ENCODE assay signal across 8 mouse cellular contexts in genomic region chr10:127576381-127576961, GRCm38 (mm10). TPM values are rescaled to one million over a fixed set of nuclear protein-coding genes. Genes with fewer than 3 reads are reported as not detected.
DNase-seq lines count a peak whose midpoint lies in the region; ATAC-seq and TF ChIP-seq lines count a peak whose summit lies in the region.
"Had no signal": no experiment of that assay in that cellular context is flagged by ENCODE, and none has a peak within 500 bp of the region (broad histone marks: within the 10 kb centered on the region; RNA-seq: fewer than 3 reads in every experiment).

No protein-coding gene starts in this region.

- H3K27ac ChIP-seq in CH12.LX (ENCODE audit: insufficient read depth, low read depth) = no peak overlapping the region
- H3K27ac ChIP-seq in kidney, adult 2 months (ENCODE audit: insufficient read depth, low read depth, low read length) = no peak overlapping the region
- no peak overlapping the region for H3K27ac ChIP-seq in small intestine, adult 2 months (ENCODE audit: insufficient read depth, low read depth, low read length)
- H3K27ac ChIP-seq: neural tube, embryonic 13.5 days had no signal

- peaks cover 0 to 13% of the 10 kb centered on the region in 2 experiments; a peak in 2 of 4 replicates for H3K4me1 ChIP-seq in CH12.LX (ENCODE audit: control insufficient read depth in 1 of 2, insufficient read depth in 2 of 2)
- H3K4me1 ChIP-seq in kidney, adult 2 months (ENCODE audit: control insufficient read depth, insufficient read depth, low read length) = 0 out of 2 replicates have a peak, but pooled peaks cover 5% of the 10 kb centered on the region
- no peaks in the 10 kb centered on the region for H3K4me1 ChIP-seq in small intestine, adult 2 months (ENCODE audit: control insufficient read depth, insufficient read depth, insufficient read length, low read length)
- H3K4me1 ChIP-seq: neural tube, embryonic 13.5 days had no signal

- H3K9me3 ChIP-seq in CH12.LX (replicated peaks; ENCODE audit: low read length) = no peaks in the 10 kb centered on the region
- H3K9me3 ChIP-seq: neural tube, embryonic 13.5 days had no signal

- no peak for TF ChIP-seq EP300 in CH12.LX (IDR thresholded peaks at IDR 0.05; ENCODE audit: low read length)

- TF ChIP-seq POLR2A in CH12.LX (IDR thresholded peaks at IDR 0.05; ENCODE audit: low read depth, low read length) = no peak
- no peak for TF ChIP-seq POLR2A in kidney, adult 2 months (IDR thresholded peaks at IDR 0.05; ENCODE audit: low read depth, low read length)
- TF ChIP-seq POLR2A in small intestine, adult 2 months (IDR thresholded peaks at IDR 0.05; ENCODE audit: low read depth, low read length) = no peak

- peak; percentile 56 for DNase-seq in A20 (ENCODE audit: low read depth, low spot score)
- DNase-seq in CH12.LX (ENCODE audit: extremely low read depth) = peak; percentile 45
- peak; percentile 65 for DNase-seq in gastrocnemius, postnatal 10 days
- DNase-seq in kidney, adult 2 months = peak; percentile 82
- peak; percentile 85 for DNase-seq in lung, postnatal 36 days

- peak; percentile 27; the same call in 1 of the 2 replicates for ATAC-seq in cerebellum, adult (ENCODE audit: insufficient number of reproducible peaks, low FRiP score, low TSS enrichment)

- in situ Hi-C loops in CH12.LX (cut with MboI; ENCODE audit: low pct_ligation_motif_present, low pct_unique_long_range_greater_than_20kb, low sequenced_read_pairs) = loop anchor here (5.0 kb wide), 1 partner anchor 36 kb away; no protein-coding TSS in a partner anchor

- no peaks in the 10 kb centered on the region for H3K79me2 ChIP-seq in CH12.LX (replicated peaks; ENCODE audit: control insufficient read depth, extremely low read depth, insufficient read depth, poor library complexity, severe bottlenecking)

- peak; percentile 78 for TF ChIP-seq RAD21 in CH12.LX (IDR thresholded peaks at IDR 0.05; ENCODE audit: low read depth, low read length)

- H3K36me3 ChIP-seq in CH12.LX (replicated peaks in 1 of 2; ENCODE audit: control insufficient read depth in 1 of 2, insufficient read depth in 1 of 2, low read length in 1 of 2) = peaks cover 73 to 87% of the 10 kb centered on the region in 2 experiments
- no peaks in the 10 kb centered on the region for H3K36me3 ChIP-seq in kidney, adult 2 months (ENCODE audit: control insufficient read depth, insufficient read depth, low read length)
- H3K36me3 ChIP-seq in small intestine, adult 2 months (ENCODE audit: control insufficient read depth, insufficient read depth, low read length) = peaks cover 77% of the 10 kb centered on the region

- H3K9ac ChIP-seq in CH12.LX (ENCODE audit: insufficient read depth, low read depth) = no peak overlapping the region
- H3K9ac ChIP-seq: neural tube, embryonic 13.5 days had no signal

- peak; percentile 42 to 88; a peak in 3 of 4 replicates for TF ChIP-seq CTCF in CH12.LX (conservative IDR thresholded peaks at IDR 0.05 in 1 of 2, IDR thresholded peaks at IDR 0.05 in 1 of 2; ENCODE audit: low read depth in 2 of 2, low read length in 2 of 2)
- TF ChIP-seq CTCF in kidney, adult 2 months (conservative IDR thresholded peaks at IDR 0.05; ENCODE audit: insufficient read depth, insufficient read length, low read depth, low read length) = peak; percentile 90
- peak; percentile 73 for TF ChIP-seq CTCF in small intestine, adult 2 months (IDR thresholded peaks at IDR 0.05; ENCODE audit: extremely low read depth, insufficient read length, insufficient replicate concordance, low read depth, low read length)

- dilution Hi-C loops in CH12.LX (cut with MboI; ENCODE audit: extremely low pct_ligation_motif_present, extremely low pct_unique_long_range_greater_than_20kb, low sequenced_read_pairs) = no loop called here

- 36% methylated on average over 18 of the region's 18 CpGs for WGBS in kidney, adult 2 months
- 37% methylated on average over 18 of the region's 18 CpGs for WGBS in small intestine, adult 2 months

- H3K27me3 ChIP-seq in CH12.LX (replicated peaks) = no peaks in the 10 kb centered on the region
- no peaks in the 10 kb centered on the region for H3K27me3 ChIP-seq in kidney, adult 2 months (replicated peaks; ENCODE audit: control insufficient read depth, insufficient read depth, low read length)
- no peaks in the 10 kb centered on the region for H3K27me3 ChIP-seq in small intestine, adult 2 months (ENCODE audit: control insufficient read depth, insufficient read depth, low read length)
- H3K27me3 ChIP-seq: neural tube, embryonic 13.5 days had no signal

- H3K4me3 ChIP-seq in CH12.LX (replicated peaks in 1 of 3; ENCODE audit: low read depth in 2 of 3, low read length in 2 of 3, poor library complexity in 1 of 3) = no peak overlapping the region
- no peak overlapping the region for H3K4me3 ChIP-seq in kidney, adult 2 months (ENCODE audit: insufficient read depth, low read depth, low read length)
- H3K4me3 ChIP-seq in small intestine, adult 2 months (ENCODE audit: low read depth, low read length) = no peak overlapping the region
- H3K4me3 ChIP-seq: neural tube, embryonic 13.5 days had no signal

- H3K4me2 ChIP-seq in CH12.LX (ENCODE audit: insufficient read depth, low read depth, poor library complexity, severe bottlenecking) = no peak overlapping the region
- H3K4me2 ChIP-seq: neural tube, embryonic 13.5 days had no signal

TF ChIP-seq in CH12.LX, 34 proteins besides CTCF, POLR2A, EP300 and RAD21:
- TF ChIP-seq MXI1 (IDR thresholded peaks at IDR 0.05; ENCODE audit: low read depth, low read length) (no peak), SMC3 (IDR thresholded peaks at IDR 0.05; ENCODE audit: low read depth, low read length) (peak; percentile 91)

RNA-seq across cellular contexts. Expression of gene Nxph4, which starts 42.1 kb away (rescaled TPM):
- total RNA-seq in CH12.LX (2012; rRNA removed) (0.13 TPM in 1 of 2 replicates, not detected in the other), CH12.LX (2014; rRNA removed) (not detected in 2 replicates)
- polyA plus RNA-seq in CH12.LX (2012; ENCODE audit: insufficient read length, low read depth) = 0.14 and 0.15 TPM in 2 replicates
- 1 to 10 TPM; 1.6 to 1.9 TPM for total RNA-seq in gastrocnemius, postnatal 10 days (2021)
- 2.0 and 2.2 TPM in 2 replicates for polyA plus RNA-seq in kidney, adult 2 months (2012; rRNA removed)
- polyA plus RNA-seq in small intestine, adult 2 months (2012; rRNA removed) = 0.32 and 0.41 TPM in 2 replicates

RNA-seq across cellular contexts. Expression of gene Lrp1, which starts 44.5 kb away (rescaled TPM):
- total RNA-seq in CH12.LX (2012; rRNA removed) (16.5 and 51.2 TPM in 2 replicates), CH12.LX (2014; rRNA removed) (3.1 and 3.3 TPM in 2 replicates)
- 11.0 and 11.8 TPM in 2 replicates for polyA plus RNA-seq in CH12.LX (2012; ENCODE audit: insufficient read length, low read depth)
- total RNA-seq in gastrocnemius, postnatal 10 days (2021) = 100 to 1,000 TPM; 105 to 132 TPM
- polyA plus RNA-seq in kidney, adult 2 months (2012; rRNA removed) = 55.3 and 57.8 TPM in 2 replicates
- 82.4 and 200 TPM in 2 replicates for polyA plus RNA-seq in small intestine, adult 2 months (2012; rRNA removed)

RNA-seq across cellular contexts. Expression of gene Shmt2, which starts 54.2 kb away (rescaled TPM):
- total RNA-seq in CH12.LX (2012; rRNA removed) (252 and 317 TPM in 2 replicates), CH12.LX (2014; rRNA removed) (267 and 273 TPM in 2 replicates)
- polyA plus RNA-seq in CH12.LX (2012; ENCODE audit: insufficient read length, low read depth) = 315 and 353 TPM in 2 replicates
- 10 to 100 TPM; 30.5 to 33.4 TPM for total RNA-seq in gastrocnemius, postnatal 10 days (2021)
- 232 and 274 TPM in 2 replicates for polyA plus RNA-seq in kidney, adult 2 months (2012; rRNA removed)
- polyA plus RNA-seq in small intestine, adult 2 months (2012; rRNA removed) = 36.6 and 49.6 TPM in 2 replicates
